Mouse (Mus musculus): ENCODE data around the gene Dap. TPM values are rescaled to one million over a fixed set of nuclear protein-coding genes. Genes with fewer than 3 reads are reported as not detected.

Dap gene
- total RNA-seq (2022) = 10 to 100 TPM; 19.5 to 22.3 (median 20.7) TPM

GRCm38 (mm10) chr15:31224135-31224761 lies at the start of gene Dap:
TSS of gene Dap (plus strand) at chr15:31224314.
- DNase-seq (ENCODE audit: low spot score) = peak; percentile 97

- DNase-seq (ENCODE audit: low spot score) = no peak
Measured at GRCm38 (mm10) chr15:31176566-31176965, 47.5 kb upstream of the Dap start.

- peak; percentile 38 for DNase-seq (ENCODE audit: low spot score)
Measured at GRCm38 (mm10) chr15:31184651-31185443, 39.3 kb upstream of the Dap start.

GRCm38 (mm10) chr15:31185506-31185905 lies 38.6 kb upstream of the Dap start:
- DNase-seq (ENCODE audit: low spot score) = no peak

- no peak for DNase-seq (ENCODE audit: low spot score)
Measured at GRCm38 (mm10) chr15:31186371-31186901, 37.7 kb upstream of the Dap start.

- DNase-seq (ENCODE audit: low spot score) = no peak
Measured at GRCm38 (mm10) chr15:31192563-31192962, 31.6 kb upstream of the Dap start.

GRCm38 (mm10) chr15:31195776-31196175 lies 28.3 kb upstream of the Dap start:
- no peak for DNase-seq (ENCODE audit: low spot score)

- DNase-seq (ENCODE audit: low spot score) = no peak
Measured at GRCm38 (mm10) chr15:31207346-31208093, 16.6 kb upstream of the Dap start.

GRCm38 (mm10) chr15:31211910-31212309 lies 12.2 kb upstream of the Dap start:
- DNase-seq (ENCODE audit: low spot score) = peak; percentile 23

GRCm38 (mm10) chr15:31213619-31214270 lies 10.4 kb upstream of the Dap start:
- DNase-seq (ENCODE audit: low spot score) = no peak

- no peak for DNase-seq (ENCODE audit: low spot score)
Measured at GRCm38 (mm10) chr15:31222216-31222615, 1.9 kb upstream of the Dap start.

- no peak for DNase-seq (ENCODE audit: low spot score)
Measured at GRCm38 (mm10) chr15:31223596-31224134, 449 bp upstream of the Dap start.

GRCm38 (mm10) chr15:31224806-31225642 lies 910 bp downstream of the Dap start:
- DNase-seq (ENCODE audit: low spot score) = no peak

- no peak for DNase-seq (ENCODE audit: low spot score)
Measured at GRCm38 (mm10) chr15:31225643-31226325, 1.7 kb downstream of the Dap start.

- DNase-seq (ENCODE audit: low spot score) = no peak
Measured at GRCm38 (mm10) chr15:31226464-31226863, 2.4 kb downstream of the Dap start.

- no peak for DNase-seq (ENCODE audit: low spot score)
Measured at GRCm38 (mm10) chr15:31227793-31228192, 3.7 kb downstream of the Dap start.

GRCm38 (mm10) chr15:31233006-31233405 lies 8.9 kb downstream of the Dap start:
- no peak for DNase-seq (ENCODE audit: low spot score)

- DNase-seq (ENCODE audit: low spot score) = no peak
Measured at GRCm38 (mm10) chr15:31235794-31236548, 11.9 kb downstream of the Dap start.

- DNase-seq (ENCODE audit: low spot score) = no peak
Measured at GRCm38 (mm10) chr15:31236549-31236907, 12.4 kb downstream of the Dap start.
